Mouse (Mus musculus): Measurements from ENCODE around the gene Ebf1.

Ebf1 gene

DNA sequence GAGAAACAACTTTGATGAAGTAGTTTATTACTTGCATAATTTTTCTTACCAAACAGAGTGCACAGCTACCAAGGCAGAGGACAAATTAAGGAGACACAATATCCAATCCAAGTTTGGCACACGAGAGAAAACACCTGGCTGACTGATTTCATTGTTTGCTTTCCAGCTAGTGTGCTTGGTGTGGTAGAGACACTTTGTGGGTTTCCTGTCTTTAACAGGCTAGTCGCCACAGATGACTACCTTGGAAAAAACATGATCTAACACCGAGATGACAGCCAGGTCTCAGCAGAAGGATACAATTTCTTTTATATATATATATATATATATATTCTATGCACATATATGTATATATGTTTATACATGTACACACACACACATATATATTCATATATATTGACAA, 332.0 kb downstream of the Ebf1 start:
- peak; percentile 11 for DNase-seq (ENCODE audit: low read depth, low spot score)

DNA sequence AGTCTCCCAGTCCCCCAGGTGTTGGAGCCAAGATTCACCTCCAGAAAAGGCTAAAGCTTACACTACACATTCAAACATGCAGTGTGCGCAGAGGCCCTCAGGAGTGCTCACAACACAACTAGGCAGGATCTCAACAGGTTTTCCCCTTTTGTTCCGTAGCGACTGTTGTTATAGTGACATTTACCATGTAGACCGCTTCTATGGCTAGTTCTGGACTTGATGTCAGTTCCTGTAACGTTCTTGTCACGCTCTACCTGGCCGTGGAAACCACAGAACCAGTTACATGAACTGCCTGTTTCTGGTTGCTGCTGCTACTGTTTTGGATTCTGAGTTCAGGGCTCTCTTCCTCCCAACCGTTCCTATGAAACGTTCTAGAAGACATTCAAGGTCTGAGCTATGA, 333.2 kb downstream of the Ebf1 start:
- DNase-seq (ENCODE audit: low read depth, low spot score): peak; percentile 79

DNA sequence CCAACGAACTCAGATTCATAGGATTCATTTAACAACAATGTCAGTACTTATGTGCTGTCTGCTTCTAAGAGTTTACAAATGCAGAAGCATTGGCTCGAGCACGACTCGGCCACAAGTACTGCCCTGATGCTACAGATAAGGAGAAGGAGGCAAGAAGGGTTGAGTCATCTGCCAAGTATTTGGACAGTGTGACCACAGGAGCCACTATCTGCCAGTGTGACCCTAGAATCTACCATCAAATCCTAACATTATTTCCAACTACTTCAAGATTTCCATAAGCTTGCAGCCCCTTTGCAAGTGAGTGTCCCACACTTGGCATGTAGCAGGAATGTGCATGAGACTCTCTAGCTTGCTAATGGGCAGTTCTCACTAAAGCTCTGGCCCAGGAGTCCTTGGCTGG, 334.4 kb downstream of the Ebf1 start:
- DNase-seq (ENCODE audit: low read depth, low spot score): no peak

DNA sequence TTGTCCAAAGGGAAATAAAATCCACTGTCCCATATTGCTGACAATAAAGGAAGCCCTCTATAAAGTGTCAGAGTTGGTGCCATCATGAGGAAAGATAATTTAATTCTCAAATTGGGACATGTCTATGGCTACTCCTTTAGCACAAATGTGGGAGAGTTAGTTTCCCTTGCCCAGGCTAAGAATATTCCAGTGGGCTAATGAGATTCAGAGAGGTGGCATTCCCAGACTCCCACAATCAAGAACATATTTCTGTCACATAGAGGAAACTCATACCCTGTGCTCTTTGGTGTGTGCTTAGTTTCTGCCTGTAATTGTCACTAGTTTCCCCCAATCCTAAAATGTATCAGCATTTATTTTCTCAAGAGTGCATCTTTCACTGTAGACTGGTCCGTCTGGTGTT, 336.2 kb downstream of the Ebf1 start:
- DNase-seq (ENCODE audit: low read depth, low spot score): no peak

DNA sequence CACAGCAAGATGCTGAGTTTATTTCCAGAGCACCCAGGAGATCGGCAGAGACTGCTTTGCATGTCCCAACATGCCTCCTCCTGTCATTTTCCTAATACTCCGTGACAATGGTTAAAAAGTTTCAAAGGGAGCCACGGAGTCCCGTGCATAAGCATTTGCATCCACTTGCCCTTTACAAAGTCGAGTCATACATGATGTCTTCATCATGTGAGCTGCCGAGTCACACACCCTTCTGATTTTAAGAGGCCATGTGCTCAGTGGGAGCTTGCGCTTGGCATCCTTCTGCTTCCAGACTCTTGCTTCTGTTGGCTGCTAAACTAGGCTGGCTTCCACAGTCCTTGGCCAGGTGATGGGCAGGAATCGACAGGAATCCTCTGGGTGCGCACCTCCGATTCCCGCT, 336.7 kb downstream of the Ebf1 start:
- DNase-seq (ENCODE audit: low read depth, low spot score): no peak

DNA sequence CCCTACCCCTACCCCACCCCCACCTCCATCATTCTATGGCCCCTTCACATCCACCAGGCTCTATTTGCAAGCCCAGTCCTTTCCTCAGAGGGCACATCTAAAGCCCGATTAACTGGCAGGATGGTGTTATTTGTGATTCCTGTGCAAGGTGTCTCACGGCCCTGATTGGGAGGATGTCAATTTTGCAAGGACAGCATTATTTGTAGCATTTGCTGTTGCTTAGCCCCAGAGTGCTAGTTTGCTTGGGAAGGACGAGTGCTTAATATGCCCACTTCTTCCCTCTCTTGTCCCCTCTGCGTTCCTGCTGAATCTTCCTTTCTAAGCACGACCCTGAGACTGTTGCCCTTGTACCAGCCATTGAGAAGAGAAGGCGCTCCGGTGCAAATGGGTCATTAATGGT, 337.2 kb downstream of the Ebf1 start:
- DNase-seq (ENCODE audit: low read depth, low spot score): no peak

DNA sequence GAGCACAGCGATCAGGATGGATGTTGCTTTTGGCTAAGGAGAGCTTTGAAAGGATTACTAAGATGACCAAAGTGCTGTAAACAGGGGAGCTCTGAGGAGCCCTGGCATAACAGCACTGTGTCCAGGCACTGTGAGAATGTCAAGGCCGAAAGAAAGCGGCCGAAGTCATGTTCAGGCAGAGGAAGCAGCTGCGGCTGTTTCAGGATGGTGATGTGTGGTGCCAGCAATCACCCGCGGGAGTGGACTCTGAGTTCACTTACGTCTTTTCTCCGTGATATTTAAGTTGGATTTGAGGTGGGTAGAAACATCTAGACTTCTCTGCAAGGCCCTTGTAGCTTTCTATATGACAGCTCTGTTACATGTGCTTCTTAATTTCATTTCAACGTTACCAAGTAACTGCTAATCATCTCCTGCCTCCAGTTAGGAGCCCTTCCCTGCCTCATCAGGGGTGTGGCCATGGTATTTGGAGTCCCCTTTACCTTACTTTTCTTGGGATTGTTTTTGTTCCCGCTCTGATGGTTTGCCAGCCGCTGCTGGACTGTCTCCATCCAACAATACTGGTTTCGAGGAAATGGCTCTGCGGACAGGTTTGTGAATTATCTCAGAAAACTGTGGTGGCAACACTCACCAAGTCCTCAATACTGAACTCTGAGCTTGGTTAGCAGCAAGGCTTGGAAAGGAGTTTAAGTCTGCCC, 345.8 kb downstream of the Ebf1 start:
- no peak for DNase-seq (ENCODE audit: low read depth, low spot score)

DNA sequence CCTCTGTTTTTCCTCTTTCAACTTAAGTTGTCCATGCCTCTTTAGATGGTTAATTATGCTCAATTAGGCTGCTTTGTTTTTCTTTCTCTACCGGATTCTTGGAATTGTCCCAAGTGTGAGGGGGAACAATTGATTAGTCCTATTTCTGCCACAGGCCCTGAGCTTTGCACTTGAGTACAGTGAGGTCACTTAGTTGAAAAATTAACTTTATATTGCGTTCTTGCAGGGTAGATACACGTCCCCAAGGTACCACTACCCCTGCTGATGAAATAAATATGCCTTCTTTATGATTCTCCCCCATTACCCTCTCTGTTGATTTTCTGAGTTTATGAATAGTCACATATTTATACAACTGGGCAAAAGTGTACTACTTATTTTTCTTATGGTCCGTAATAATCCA, 351.9 kb downstream of the Ebf1 start:
- DNase-seq (ENCODE audit: low read depth, low spot score): no peak

DNA sequence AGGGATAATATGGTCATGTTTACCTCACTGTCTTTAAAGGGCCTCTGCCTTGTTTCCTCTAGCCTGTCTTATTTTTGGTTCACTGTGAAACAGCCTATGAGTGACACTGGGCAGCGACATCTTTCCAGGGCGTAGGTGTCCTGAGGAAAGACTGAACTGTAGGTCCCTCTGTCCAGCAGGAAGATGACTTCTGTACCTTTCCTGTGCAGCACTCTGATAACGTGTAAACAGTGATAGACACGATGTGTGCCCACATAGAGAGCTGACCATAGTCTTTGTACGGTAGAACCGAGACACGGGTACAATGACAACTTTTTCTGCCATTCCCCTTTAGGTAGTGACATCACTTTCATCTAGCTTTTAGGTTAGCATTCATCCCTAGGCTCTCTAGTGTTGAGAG, 357.2 kb downstream of the Ebf1 start:
- no peak for DNase-seq (ENCODE audit: low read depth, low spot score)

DNA sequence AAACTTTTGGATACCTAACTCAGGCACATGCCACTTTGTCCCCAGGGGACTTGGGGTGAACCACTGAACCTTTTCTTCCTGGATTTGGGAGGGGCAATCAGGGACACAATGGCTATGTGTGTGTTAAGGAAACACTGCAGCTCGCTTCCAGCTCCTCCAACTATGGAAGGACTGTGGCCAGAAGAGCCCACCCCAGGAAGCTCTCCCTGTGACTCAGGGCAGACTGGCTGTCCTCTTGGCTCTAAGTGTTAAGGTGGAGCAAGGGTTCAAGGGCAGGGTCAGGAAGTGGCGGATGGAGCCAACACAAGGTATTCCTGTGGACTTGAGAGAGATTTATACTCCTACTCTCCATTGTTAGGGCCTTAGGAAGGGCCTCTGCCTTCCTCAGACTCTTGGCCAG, 358.0 kb downstream of the Ebf1 start:
- no peak for DNase-seq (ENCODE audit: low read depth, low spot score)

DNA sequence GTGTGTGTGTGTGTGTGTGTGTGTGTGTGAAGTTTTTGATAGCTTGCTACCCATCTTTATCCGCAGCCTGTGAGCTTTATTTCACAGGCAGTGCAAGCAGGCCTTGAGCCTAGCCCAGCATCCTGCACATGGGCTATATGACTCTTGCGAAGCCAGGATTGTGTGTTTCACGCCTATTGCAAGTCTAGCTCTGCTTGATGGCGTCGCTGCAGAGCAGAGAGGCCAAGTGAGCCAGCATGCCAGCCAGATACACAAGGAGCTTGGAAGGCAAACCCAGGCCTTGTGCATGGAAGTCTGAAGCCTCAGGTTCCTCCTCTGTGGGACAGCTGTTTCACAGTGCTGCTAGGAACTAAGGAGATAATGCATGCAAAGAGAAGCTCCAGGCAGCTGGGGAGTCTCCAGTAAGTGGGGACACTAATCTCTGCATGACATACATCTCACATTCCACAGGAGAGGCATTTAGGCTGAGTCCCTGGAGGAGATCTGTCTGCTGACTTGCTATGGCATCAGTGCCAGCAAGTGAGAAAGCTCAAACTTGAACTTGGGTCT, 359.2 kb downstream of the Ebf1 start:
- no peak for DNase-seq (ENCODE audit: low read depth, low spot score)

DNA sequence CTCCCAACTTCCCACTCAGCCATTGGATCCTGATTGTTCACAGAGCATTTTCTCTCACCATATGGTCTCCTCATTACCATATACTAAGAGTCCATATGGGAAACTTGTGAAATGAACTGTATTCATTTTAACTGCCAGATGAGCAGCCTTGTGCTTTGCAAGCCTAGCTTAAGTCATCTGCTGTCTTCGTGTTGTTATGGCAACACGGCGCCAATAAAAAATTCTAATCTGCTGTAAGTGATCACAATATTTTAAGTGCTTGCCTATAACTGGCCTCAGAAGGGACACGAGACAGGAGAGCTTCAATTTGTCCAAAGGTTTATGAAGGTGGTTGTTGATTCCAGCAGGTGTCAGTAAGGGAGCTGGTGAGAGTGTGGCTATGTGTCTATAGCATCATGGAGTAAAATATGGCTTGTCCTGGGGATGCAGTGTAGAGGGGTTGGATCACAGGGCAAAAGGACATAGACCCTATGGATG, 360.8 kb downstream of the Ebf1 start:
- DNase-seq (ENCODE audit: low read depth, low spot score): no peak

DNA sequence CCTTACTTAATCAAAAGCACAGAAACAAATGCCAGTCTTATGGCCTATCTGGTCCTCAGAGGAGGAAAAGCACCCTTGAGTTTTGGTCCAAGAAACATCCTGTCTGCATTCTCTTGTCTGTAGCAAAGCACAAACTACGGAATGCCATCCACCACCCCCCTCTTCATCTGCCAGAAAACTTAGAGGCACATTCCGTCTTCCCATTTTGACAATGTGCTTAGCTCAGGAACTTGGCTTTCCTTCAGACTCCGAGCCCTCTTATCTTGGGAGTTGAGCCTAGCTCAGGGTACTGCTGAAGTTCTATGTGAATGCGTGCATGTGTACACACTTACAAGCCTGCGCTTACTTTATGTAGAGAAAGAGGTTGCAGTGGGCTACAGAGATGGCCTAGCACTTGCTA, 362.3 kb downstream of the Ebf1 start:
- DNase-seq (ENCODE audit: low read depth, low spot score): no peak

DNA sequence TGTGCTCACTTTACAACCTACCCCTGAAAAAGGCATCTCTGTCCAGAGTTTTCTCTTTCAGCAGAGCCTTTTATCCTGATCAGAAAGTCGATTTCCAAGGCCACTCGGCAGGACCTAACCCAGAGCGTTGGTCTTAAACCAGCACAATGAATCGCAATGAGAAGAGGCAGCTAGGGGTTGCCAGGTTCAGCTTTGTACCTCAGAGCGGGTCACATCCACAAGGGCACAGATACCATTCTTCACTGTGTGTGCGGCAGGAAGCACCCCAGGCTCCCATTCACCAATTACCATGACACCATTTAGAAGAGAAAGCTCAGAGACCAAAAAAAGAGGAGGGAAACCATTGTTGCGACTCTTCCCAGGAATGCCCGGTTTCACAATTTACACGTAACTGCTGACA, 365.1 kb downstream of the Ebf1 start:
- DNase-seq (ENCODE audit: low read depth, low spot score): no peak

DNA sequence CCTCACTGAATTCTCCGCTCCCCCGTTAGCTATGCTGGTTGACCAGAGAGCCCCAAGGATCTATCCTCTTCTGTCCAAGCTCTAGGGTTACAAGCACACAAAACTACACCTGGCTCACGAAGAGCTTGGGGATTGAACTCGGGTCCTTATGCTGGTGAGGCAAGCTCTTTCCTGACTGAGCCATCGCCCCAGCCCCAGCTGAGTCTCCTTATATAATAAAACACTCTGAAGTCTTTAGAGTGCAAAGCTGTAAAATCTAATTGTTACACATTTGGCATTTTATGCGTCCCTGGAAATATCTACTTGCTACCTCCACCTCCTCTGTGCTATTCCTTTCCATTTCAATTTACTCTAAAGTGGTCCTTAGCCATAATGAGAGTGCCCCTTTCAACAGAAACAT, 366.8 kb downstream of the Ebf1 start:
- no peak for DNase-seq (ENCODE audit: low read depth, low spot score)

DNA sequence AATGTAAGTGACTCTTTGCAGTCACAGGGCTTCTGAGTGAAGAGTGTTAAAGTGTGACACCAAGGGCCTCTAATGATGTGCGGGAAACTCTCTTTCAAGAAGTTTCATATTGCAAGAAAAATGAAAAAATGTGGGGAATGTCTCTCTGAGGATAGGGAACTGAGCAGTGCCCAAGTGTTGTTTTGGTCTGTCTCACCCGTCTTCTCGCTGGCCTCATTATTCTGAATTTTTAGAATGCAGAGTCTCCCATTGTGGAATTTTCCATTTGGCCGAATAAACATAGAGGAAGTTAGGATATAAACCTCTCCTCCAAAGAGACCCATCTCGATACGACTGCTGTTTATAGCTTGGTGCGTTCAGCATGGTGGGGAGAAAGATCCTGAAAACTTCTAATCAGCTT, 367.3 kb downstream of the Ebf1 start:
- DNase-seq (ENCODE audit: low read depth, low spot score): no peak

DNA sequence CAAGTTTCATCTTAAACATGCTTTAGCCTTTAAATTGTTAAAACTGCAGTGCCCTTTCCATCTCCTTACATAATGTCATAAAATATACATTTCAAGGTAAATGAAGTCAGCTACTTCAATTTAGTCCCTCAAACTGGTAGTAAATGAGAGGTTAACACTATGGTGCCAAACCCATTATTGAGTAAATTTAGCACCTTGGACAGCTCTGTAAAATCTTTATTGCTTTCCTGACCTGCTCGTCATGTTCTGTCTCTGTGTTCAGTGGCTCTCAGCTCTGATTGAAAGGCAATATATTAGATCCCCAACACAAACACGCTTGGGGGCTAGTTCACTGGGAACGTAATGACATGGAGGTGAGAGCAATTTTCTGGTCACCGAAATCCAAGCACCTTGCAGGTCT, 370.7 kb downstream of the Ebf1 start:
- peak; percentile 5 for DNase-seq (ENCODE audit: low read depth, low spot score)

DNA sequence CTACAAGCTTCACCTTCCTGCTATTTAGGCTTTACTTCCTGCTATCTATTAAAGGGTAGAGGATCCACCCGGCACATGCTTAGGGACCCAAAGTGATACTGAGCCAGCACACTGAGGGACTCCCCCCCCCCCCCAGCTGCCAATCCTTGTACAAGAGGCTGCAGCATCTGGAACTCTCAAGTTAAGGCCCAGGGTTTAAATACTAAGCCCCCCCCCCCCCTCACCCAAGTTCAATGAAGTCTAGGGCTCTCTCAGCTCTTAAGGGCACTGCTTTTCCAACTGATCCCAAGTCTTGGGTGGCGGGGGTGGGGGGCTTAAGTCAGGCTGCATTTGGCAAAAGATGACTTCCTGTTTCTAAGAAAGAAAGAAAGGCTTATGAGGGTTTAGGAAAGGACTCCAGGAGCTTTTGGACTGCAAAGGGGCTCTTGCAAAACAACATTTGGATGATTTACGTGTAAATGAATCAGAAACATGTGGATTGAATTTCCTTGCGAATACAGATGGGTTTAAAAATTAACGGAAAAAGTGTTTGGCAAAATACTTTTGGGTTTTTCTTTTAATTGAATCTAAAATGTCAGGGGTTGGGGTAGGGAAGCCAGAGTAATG, 385.7 kb downstream of the Ebf1 start:
- DNase-seq (ENCODE audit: low read depth, low spot score): no peak

DNA sequence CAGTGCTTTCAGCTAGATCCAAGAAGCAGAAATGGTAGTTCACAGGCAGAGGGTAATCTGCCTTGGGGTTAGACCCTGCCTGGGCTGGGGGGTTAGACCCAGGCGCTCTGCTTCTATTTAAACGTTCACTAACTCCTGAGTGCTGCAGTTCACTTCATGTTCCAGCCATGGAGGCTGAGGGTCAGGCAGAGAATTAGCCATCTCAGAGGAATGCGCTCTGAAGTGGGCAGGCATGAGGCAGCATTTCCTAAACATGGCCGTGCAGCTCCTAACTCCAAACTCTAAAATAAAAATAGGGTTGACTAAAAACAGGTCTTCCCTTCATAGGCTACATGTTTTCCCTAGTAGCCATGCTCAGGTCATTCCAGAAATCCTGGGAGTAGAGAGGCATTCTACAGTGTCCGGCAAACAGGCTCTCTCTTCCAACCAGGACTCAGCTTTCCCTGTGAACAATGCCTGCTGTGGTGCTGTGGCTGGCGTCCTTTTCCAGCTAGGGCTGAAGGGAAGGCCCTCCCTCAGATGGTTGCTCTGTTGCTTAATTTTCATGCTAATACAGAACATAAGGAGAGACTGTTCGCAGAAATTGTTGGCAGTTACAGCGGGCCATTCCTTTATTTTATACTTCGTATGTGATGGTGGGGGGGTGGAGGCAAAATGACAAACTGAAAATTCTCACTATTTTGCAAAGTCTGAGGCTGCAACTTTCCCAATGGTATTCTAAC, 386.8 kb downstream of the Ebf1 start:
- DNase-seq (ENCODE audit: low read depth, low spot score): no peak

DNA sequence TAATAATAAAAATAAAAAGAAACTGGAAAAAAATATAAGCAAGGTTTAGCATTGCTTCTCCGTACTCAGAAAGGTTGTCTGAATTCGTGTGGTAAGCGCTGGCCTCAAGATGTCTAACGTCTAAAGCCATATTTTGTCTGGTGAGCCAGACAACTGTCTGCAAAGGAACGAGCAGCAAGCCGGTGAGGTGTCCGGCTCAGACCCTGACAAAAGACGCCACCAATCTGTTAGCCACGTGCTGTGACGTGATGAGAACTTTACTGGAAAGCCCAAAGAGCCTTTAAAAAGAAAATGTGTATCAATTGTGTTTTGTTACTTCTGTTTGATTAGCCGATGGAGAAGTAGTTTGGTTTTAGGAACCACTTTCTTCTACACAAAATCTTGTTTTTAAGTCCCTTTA, 390.2 kb downstream of the Ebf1 start:
- no peak for DNase-seq (ENCODE audit: low read depth, low spot score)

DNA sequence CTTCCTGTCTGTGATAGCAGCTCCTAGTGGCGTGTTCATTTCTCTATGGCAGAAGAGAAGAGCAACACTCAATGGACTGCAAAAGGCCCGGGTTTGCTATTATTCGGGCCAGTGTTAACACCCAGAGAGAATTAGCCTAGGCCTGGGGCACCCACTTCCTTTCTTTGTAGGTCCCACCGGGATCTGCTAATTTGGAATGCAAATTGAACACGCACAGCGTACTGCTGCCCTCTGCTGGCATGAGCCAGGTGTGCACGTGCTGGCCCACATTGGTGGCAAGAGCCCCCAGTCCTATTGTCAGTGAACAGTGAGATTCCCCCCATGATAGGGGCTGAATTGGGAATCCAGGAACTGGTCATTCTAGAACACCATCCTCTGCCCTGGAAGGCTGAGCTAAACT, 391.0 kb downstream of the Ebf1 start:
- peak; percentile 83 for DNase-seq (ENCODE audit: low read depth, low spot score)

DNA sequence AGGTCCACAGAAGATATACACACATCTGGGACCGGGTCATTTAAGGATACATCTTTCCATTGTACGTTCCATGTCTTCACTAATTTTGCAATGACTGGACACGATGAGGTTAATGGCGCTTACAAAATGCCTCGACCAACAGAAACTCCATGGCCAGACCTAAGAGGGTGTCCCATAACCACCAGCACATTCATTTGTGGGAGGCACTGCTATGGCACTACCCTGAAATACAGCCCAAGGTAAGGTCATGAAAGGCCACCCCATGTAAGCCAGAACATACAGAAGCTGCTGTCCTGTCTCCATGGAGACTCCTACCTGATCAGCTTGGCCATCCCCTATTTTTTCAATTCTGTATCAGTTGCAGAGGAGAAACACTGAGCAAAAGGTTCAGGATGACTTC, 391.6 kb downstream of the Ebf1 start:
- no peak for DNase-seq (ENCODE audit: low read depth, low spot score)

DNA sequence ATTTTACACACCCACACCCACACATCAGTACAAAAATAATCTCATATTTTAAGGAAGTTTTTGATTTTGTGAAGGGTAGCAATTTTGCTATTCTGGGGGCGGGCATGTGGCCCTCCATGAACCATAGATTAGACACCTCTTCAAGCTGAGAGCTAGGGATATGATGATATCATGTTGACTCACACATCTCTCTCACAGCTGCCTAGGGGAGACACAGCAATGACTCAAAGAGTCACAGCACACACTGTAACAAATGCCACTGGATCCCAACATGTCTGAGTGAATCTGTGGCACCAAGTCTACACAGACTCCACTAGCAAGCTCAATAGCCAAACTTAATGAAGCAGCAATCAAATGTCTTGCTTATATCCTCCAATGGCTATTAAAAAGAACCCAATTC, 395.0 kb downstream of the Ebf1 start:
- no peak for DNase-seq (ENCODE audit: low read depth, low spot score)

Data from A20 (cell line).